Mouse (Mus musculus): ENCODE results near the gene Lmo7. TPM values are rescaled to one million over a fixed set of nuclear protein-coding genes. Genes with fewer than 3 reads are reported as not detected.

The Lmo7 gene
- total RNA-seq, 2 experiments from 2014 or later: 395 to 436 TPM

DNA sequence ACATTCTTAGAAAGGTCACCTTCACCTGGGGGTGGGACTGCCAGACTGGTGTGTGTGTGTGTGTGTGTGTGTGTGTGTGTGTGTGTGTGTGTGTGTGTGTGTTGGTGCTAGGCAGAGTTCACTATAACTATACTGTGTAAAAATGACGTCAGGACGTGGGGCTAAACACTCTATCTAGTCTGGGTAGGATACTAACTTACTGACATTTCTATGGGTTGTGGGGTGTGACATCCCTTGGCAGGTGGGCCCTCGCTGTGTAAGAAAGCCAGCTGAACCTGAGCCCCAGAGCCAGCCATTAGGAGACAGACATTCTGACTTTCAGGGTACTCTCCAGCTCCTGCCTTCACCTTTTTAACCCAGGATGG, 47.4 kb downstream of the Lmo7 start:
- no peak for DNase-seq
- intact Hi-C loops (cut with DNase I): no loop called here

DNA sequence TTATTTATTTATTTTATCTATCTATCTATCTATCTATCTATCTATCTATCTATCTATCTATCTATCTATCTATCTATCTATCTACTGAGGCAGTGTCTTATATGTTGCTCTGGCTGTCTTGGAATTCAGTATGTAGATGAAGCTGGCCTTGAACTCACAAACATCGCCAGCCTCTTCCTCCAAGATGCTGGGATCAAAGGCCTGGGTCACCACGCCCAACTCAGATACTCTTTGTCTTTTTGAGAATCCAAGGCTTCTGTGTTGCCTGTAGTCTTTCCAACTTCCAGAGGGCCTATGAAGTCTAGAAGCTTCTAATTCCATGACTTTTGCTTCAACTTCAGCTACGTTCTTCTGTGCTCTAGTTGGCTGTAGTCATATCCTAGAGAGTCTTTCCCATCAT, 48.7 kb downstream of the Lmo7 start:
- DNase-seq: no peak

GRCm38 (mm10) chr14:101780016-101780415, 50.3 kb downstream of the Lmo7 start:
- intact Hi-C loops (cut with DNase I): loop anchor here (10.0 kb wide), 1 partner anchor 1215 kb away; no protein-coding TSS in a partner anchor
- no peak for DNase-seq

More for the DNA sequence above, 48.7 kb downstream of the Lmo7 start:
- intact Hi-C loops (cut with DNase I): no loop called here

GRCm38 (mm10) chr14:101781219-101781618, 51.5 kb downstream of the Lmo7 start:
- DNase-seq: no peak
- intact Hi-C loops (cut with DNase I): loop anchor here (10.0 kb wide), 1 partner anchor 1214 kb away; no protein-coding TSS in a partner anchor

GRCm38 (mm10) chr14:101781943-101782510, 52.3 kb downstream of the Lmo7 start:
- intact Hi-C loops (cut with DNase I): loop anchor here (2.0 to 10.0 kb wide), 3 partner anchors 55 to 1213 kb away; no protein-coding TSS in a partner anchor
- DNase-seq: peak; percentile 66 to 69

- DNase-seq: no peak
- intact Hi-C loops (cut with DNase I): loop anchor here (10.0 kb wide), 1 partner anchor 1210 kb away; no protein-coding TSS in a partner anchor
These were observed 54.7 kb downstream of the Lmo7 start for GRCm38 (mm10) chr14:101784315-101784945.

DNA sequence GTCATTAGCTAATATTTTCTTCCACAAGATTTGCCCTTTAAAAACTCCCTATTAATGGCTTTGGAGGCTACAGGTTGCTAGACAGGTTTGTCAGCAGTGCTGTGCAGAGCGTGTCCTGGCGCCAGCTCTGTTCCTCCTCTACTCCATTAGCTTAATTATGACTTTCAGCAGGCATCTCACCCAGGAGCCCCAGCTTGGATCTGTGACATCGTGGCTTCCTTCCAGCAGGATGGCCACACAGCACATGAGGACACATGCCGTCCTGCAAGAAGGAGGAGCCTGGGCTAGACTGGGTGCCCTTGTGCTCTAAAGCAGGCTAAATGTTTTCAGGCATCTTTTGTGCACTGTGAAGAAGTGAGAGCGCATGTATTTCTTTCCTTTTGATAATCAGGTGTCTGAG, 58.1 kb downstream of the Lmo7 start:
- intact Hi-C loops (cut with DNase I): loop anchor here (10.0 kb wide), 1 partner anchor 1207 kb away; no protein-coding TSS in a partner anchor
- DNase-seq: peak; percentile 76 to 82

DNA sequence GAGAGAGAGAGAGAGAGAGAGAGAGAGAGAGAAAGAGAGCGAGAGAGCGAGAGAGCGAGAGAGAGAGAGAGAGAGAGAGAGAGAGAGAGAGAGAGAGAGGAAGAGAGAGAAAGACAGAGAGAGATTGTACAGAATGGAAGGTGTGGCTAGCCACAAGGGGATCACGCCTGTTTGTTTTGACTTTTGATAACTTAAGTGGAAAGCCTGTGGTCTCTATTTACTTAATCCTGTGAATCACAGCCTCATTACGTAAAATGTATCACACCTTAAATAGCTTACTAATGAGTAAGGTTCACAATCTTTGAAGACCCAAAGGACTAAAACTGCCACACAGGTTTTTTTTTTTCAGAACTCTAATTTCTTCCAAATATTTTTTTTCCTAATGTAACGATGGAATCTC, 58.7 kb downstream of the Lmo7 start:
- intact Hi-C loops (cut with DNase I): loop anchor here (10.0 kb wide), 1 partner anchor 1206 kb away; no protein-coding TSS in a partner anchor
- no peak for DNase-seq

- no peak for DNase-seq
- intact Hi-C loops (cut with DNase I): no loop called here
These were observed 64.9 kb downstream of the Lmo7 start for GRCm38 (mm10) chr14:101794553-101795177.

- no peak for DNase-seq
- intact Hi-C loops (cut with DNase I): no loop called here
These were observed 68.3 kb downstream of the Lmo7 start for GRCm38 (mm10) chr14:101797930-101798500.

DNA sequence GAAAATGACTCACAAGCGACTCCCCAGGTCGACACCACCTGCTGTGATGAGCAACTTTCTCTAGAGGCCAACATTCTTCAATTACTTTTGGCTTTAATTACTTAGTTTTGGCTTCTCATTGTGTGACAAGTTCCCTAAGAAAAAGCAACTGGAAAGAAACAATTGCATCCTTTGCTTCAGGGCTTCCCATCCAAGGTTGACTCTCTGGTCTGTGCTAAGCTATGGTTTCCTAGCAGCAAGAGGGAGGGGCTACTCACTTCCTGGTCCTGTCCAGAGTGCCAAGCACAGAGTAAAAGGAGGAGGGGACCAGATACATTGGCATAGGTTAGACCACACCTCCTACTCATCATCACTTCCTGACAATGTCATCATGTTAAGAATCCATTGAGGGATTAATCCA, 69.0 kb downstream of the Lmo7 start:
- DNase-seq: no peak
- intact Hi-C loops (cut with DNase I): no loop called here

DNA sequence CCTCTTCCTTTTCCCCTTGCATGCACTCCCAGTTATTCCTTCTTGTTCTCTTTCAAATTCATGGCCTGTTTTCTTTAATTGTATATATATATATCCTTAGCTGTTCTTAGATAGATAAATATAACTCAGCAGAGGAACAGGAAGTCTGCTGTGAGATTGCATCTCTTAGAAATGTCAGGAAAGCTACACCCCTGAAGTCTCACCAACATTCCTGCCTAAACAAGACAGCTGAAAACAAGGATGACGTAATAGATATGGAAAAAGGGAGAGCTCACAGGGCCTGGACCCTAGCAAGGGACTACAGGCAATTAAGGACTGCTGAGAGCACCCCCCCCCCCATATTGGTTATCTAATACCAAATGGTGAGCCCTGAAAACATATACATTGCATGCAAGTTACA, 71.9 kb downstream of the Lmo7 start:
- intact Hi-C loops (cut with DNase I): no loop called here
- DNase-seq: no peak

DNA sequence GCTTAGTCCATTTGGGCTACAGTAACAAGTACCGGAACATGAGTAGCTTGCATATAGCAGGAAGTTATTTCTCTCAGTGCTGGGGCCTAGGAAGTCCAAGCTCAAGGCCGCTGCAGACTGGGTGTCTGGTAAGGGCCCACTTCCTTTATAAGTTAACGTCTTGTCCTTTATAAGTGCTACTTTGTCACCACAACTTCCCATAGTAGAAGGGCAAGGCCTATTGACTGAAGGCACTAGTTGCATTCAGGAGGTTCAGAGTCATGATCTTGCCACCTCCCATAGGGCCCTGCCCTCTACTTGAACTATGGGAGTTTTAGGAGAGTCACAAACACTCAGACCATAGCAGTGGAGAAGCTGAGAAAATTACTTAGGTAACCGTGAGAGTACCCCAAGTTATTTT, 74.4 kb downstream of the Lmo7 start:
- DNase-seq: no peak
- intact Hi-C loops (cut with DNase I): no loop called here

- intact Hi-C loops (cut with DNase I): no loop called here
- no peak for DNase-seq
These were observed 75.0 kb downstream of the Lmo7 start for GRCm38 (mm10) chr14:101804562-101805327.

GRCm38 (mm10) chr14:101805328-101805697, 75.6 kb downstream of the Lmo7 start:
- no peak for DNase-seq
- intact Hi-C loops (cut with DNase I): no loop called here

DNA sequence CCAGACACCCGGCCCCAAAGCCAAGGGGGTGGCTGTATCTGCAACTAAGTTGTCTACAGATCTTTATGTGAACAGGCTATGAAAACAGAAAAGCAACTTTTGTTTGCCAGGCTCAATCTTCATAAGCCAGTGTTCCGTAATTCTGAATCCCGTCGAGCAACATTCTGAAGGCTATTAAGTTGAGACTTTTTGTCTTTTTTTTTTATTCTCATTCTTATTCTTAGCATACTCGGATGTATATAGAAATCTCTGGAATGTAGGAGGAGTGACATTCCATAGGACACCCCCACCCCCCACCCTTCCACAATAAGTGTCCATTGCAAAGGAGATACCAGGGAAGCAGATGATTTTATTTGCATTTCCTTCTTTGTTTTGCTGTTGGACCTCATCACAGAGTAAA, 76.3 kb downstream of the Lmo7 start:
- no peak for DNase-seq
- intact Hi-C loops (cut with DNase I): no loop called here

GRCm38 (mm10) chr14:101806607-101807006, 76.8 kb downstream of the Lmo7 start:
- intact Hi-C loops (cut with DNase I): no loop called here
- DNase-seq: no peak

DNA sequence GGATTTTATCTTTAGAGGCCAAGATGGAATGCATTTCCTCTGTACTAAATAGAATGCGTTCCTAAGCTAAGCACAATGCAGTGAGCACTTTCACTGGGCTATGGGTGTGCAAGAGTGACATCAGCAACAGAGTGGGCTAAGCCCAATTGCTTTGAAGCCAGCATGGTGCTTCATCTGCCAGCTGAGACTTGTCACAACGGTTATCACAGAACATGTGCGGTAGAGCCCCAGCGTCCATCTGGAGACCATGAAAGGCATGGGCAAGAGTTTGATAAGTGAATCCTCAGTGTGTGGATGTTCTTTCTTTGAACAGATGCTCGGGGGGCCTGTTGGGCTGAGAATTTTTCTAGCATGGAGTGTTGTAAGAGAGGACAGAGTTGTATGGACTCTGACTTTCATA, 86.7 kb downstream of the Lmo7 start:
- intact Hi-C loops (cut with DNase I): no loop called here

GRCm38 (mm10) chr14:101822390-101822789, 92.6 kb downstream of the Lmo7 start:
- intact Hi-C loops (cut with DNase I): no loop called here
- DNase-seq: peak in 1 of 2 experiments; percentile 43

More for the DNA sequence above, 86.7 kb downstream of the Lmo7 start:
- no peak for DNase-seq

DNA sequence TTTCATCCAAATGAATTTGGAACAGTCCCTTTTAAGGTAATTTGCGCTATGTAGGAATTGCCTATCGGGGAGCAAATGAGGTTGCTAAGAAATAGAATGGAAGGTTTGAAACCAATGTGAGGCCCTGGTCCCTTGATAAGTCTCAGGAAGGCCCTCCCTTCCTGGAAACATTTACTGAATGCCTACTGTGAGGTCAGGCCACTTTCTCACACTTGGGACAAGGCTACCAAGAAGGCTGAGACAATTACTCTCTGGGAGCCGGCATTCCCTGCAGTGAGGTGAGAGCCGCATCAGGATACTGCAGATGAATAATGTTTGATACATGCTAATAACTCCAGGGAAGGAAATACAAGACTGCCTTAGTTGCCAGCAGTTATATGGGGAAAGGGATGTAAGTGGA, 93.1 kb downstream of the Lmo7 start:
- peak in 1 of 2 experiments; percentile 30 for DNase-seq
- intact Hi-C loops (cut with DNase I): no loop called here

- intact Hi-C loops (cut with DNase I): no loop called here
- DNase-seq: no peak
These were observed 99.9 kb downstream of the Lmo7 start for GRCm38 (mm10) chr14:101829676-101830075.
